Mouse (Mus musculus): Measurements from ENCODE around the gene Ankrd39.

Gene Ankrd39

GRCm38 (mm10) chr1:36492416-36493139 lies 54.7 kb downstream of the Ankrd39 start:
- DNase-seq (ENCODE audit: low read depth, low spot score), result peak; percentile 45

GRCm38 (mm10) chr1:36489661-36490060 lies 57.6 kb downstream of the Ankrd39 start:
- DNase-seq (ENCODE audit: low read depth, low spot score), result no peak

All from mesoderm, embryonic 11.5 days (tissue).